Mouse (Mus musculus) ES-Bruce4 (cell line): ENCODE measurements around the gene Vmn2r88.

Experiments used
- CTCF ChIP-seq: IDR thresholded peaks from one replicate; pipeline ENCODE4 v1.8.1; 2011; ENCODE audit warnings: low read depth, low read length
- POLR2A ChIP-seq: IDR thresholded peaks from one replicate; pipeline ENCODE4 v1.8.1; 2011; ENCODE audit warnings: low read length; ENCODE audit not compliant: insufficient read depth

GRCm38 (mm10) chr14:51438955-51439354 is 28.3 kb downstream of the Vmn2r88 start:
- no peak for TF ChIP-seq POLR2A
- no peak for TF ChIP-seq CTCF
